Mouse (Mus musculus) midbrain, embryonic 13.5 days (tissue): ENCODE results near the gene Gm13278. TPM values are rescaled to one million over a fixed set of nuclear protein-coding genes. Genes with fewer than 3 reads are reported as not detected.

Source experiments
- polyA plus RNA-seq: library from polyadenylated mRNA; unstranded; fragments of >200 nt; fragmentation: Nextera tagmentation; extraction: Ambion mirVana; gene quantifications from 2 replicates; pipeline ENCODE4 v1.2.1, GENCODE M21; 2015

Gene Gm13278
- polyA plus RNA-seq, 1 experiment from 2014 or later: not detected

Other genes with a start within 250 kb of the Gm13278 start
- gene Ifna15, start 233.3 kb upstream of the Gm13278 start, polyA plus RNA-seq: not detected in 2 replicates
- gene Ifna14, start 219.8 kb upstream of the Gm13278 start, polyA plus RNA-seq: not detected in 2 replicates
- gene Ifna9, start 199.2 kb upstream of the Gm13278 start, polyA plus RNA-seq: not detected in 2 replicates
- gene Ifna12, start 188.2 kb upstream of the Gm13278 start, polyA plus RNA-seq: not detected in 2 replicates
- gene C87499, start 157.1 kb upstream of the Gm13278 start, polyA plus RNA-seq: not detected in 2 replicates
- not detected in 2 replicates for gene Ifna13, start 147.1 kb upstream of the Gm13278 start, polyA plus RNA-seq
- gene Ifna16, start 114.6 kb upstream of the Gm13278 start, polyA plus RNA-seq: not detected in 2 replicates
- gene Ifna2, start 107.6 kb upstream of the Gm13278 start, polyA plus RNA-seq: not detected in 2 replicates
- gene Ifnab, start 100.2 kb upstream of the Gm13278 start, polyA plus RNA-seq: not detected in 2 replicates
- gene Gm26566, start 69.7 kb upstream of the Gm13278 start, polyA plus RNA-seq: 1.6 and 1.7 TPM in 2 replicates
- gene Klhl9, start 69.1 kb upstream of the Gm13278 start, polyA plus RNA-seq: 132 and 146 TPM in 2 replicates
- gene Gm13271, start 36.7 kb upstream of the Gm13278 start, polyA plus RNA-seq: not detected in 2 replicates
- not detected in 2 replicates for gene Gm13283, start 31.4 kb upstream of the Gm13278 start, polyA plus RNA-seq
- gene Gm13290, start 17.7 kb upstream of the Gm13278 start, polyA plus RNA-seq: not detected in 2 replicates
- gene Gm13289, start 14.6 kb upstream of the Gm13278 start, polyA plus RNA-seq: not detected in 2 replicates
- gene Gm13272, start 11.7 kb upstream of the Gm13278 start, polyA plus RNA-seq: not detected in 2 replicates
- 0.22 TPM in 1 of 2 replicates, not detected in the other for gene Ifnz, start 9.4 kb upstream of the Gm13278 start, polyA plus RNA-seq
- gene Gm13276, start 5.8 kb upstream of the Gm13278 start, polyA plus RNA-seq: not detected in 2 replicates
- not detected in 2 replicates for gene Gm13277, start 2.9 kb upstream of the Gm13278 start, polyA plus RNA-seq
- not detected in 2 replicates for gene Gm13275, start 2.9 kb downstream of the Gm13278 start, polyA plus RNA-seq
- gene Gm13279, start 5.8 kb downstream of the Gm13278 start, polyA plus RNA-seq: not detected in 2 replicates
- 0.19 and 0.28 TPM in 2 replicates for gene Gm13285, start 8.1 kb downstream of the Gm13278 start, polyA plus RNA-seq
- gene Gm13287, start 11.7 kb downstream of the Gm13278 start, polyA plus RNA-seq: not detected in 2 replicates
- gene Gm13288, start 14.0 kb downstream of the Gm13278 start, polyA plus RNA-seq: not detected in 2 replicates
- not detected in 2 replicates for gene Ifna7, start 24.7 kb downstream of the Gm13278 start, polyA plus RNA-seq
- gene Ifna11, start 28.4 kb downstream of the Gm13278 start, polyA plus RNA-seq: not detected in 2 replicates
- gene Ifna6, start 35.9 kb downstream of the Gm13278 start, polyA plus RNA-seq: not detected in 2 replicates
- gene Ifna5, start 44.0 kb downstream of the Gm13278 start, polyA plus RNA-seq: not detected in 2 replicates
- not detected in 2 replicates for gene Ifna4, start 50.3 kb downstream of the Gm13278 start, polyA plus RNA-seq
- gene Ifna1, start 58.5 kb downstream of the Gm13278 start, polyA plus RNA-seq: not detected in 2 replicates
- gene Ifne, start 88.7 kb downstream of the Gm13278 start, polyA plus RNA-seq: not detected in 2 replicates